Mouse (Mus musculus) midbrain, postnatal 0 days (tissue): Measurements from ENCODE around the gene H2-D1. TPM values are rescaled to one million over a fixed set of nuclear protein-coding genes. Genes with fewer than 3 reads are reported as not detected.

Experiments used
- ATAC-seq: fragments of 200-750 bp; cut with Nextera tagmentation; 2 replicates; pipeline ENCODE4 v1.8.0; 2017; ENCODE audit warnings: moderate number of reproducible peaks, mild to moderate bottlenecking, moderate TSS enrichment, moderate library complexity; ENCODE audit not compliant: low FRiP score
- DNase-seq: peaks from one replicate; pipeline ENCODE4 v3.0.0-alpha.2; 2015; ENCODE audit warnings: low spot score
- H3K27ac ChIP-seq: fragments of 300-500 bp; sonication (generic); 2 replicates; pipeline ENCODE4 v1.5.1; 2014; ENCODE audit warnings: low read depth, mild to moderate bottlenecking, low read length, mixed read lengths
- H3K27me3 ChIP-seq: fragments of 300-500 bp; sonication (generic); 2 replicates; pipeline ENCODE4 v1.6.1; 2014; ENCODE audit warnings: low read length, control low read depth, mixed read lengths; ENCODE audit not compliant: insufficient read depth
- H3K36me3 ChIP-seq: fragments of 300-500 bp; sonication (generic); 2 replicates; pipeline ENCODE4 v1.6.1; 2014; ENCODE audit warnings: low read length, control low read depth, mixed read lengths; ENCODE audit not compliant: insufficient read depth
- H3K4me1 ChIP-seq: fragments of 300-500 bp; sonication (generic); 2 replicates; pipeline ENCODE4 v1.6.1; 2014; ENCODE audit warnings: mild to moderate bottlenecking, control low read depth, antibody characterized with exemption, low read length, mixed read lengths; ENCODE audit not compliant: insufficient read depth
- H3K4me2 ChIP-seq: fragments of 300-500 bp; sonication (generic); 2 replicates; pipeline ENCODE4 v1.6.1; 2014; ENCODE audit warnings: low read depth, mild to moderate bottlenecking, low read length, mixed read lengths; ENCODE audit not compliant: poor library complexity, severe bottlenecking
- H3K4me3 ChIP-seq: fragments of 300-500 bp; sonication (generic); 2 replicates; pipeline ENCODE4 v1.5.1; 2014; ENCODE audit warnings: low read depth, mild to moderate bottlenecking, low read length, moderate library complexity
- H3K9ac ChIP-seq: fragments of 300-500 bp; sonication (generic); replicated peaks from 2 replicates; pipeline ENCODE4 v1.6.1; 2014; ENCODE audit warnings: mild to moderate bottlenecking, low read length, moderate library complexity, mixed read lengths; ENCODE audit not compliant: poor library complexity, severe bottlenecking
- H3K9me3 ChIP-seq: fragments of 300-500 bp; sonication (generic); 2 replicates; pipeline ENCODE4 v1.6.1; 2016; ENCODE audit warnings: low read length, control low read depth
- CTCF ChIP-seq: IDR thresholded peaks from 2 replicates; pipeline ENCODE4 v1.5.1; 2016; ENCODE audit warnings: antibody characterized with exemption, mild to moderate bottlenecking
- WGBS: fragments of 180-500 bp; shearing (Covaris S2); extraction: QIAGEN DNeasy Blood & Tissue Kit; methylation state at CpG from one replicate; pipeline ENCODE4 v1.1.7; 2014; 5-methylcytosine and 5-hydroxymethylcytosine counted together
- polyA plus RNA-seq: library from polyadenylated mRNA; unstranded; fragments of >200 nt; fragmentation: Nextera tagmentation; extraction: Ambion mirVana; gene quantifications from 2 replicates; pipeline ENCODE4 v1.2.1, GENCODE M21; 2015
- total RNA-seq: library from RNA; depleted of rRNA; stranded (reverse); fragments of >200 nt; gene quantifications from 2 replicates; pipeline ENCODE4 v1.2.3, GENCODE M21; 2014; rRNA removed

The H2-D1 gene
- total RNA-seq (75.4 and 78.0 TPM in 2 replicates), polyA plus RNA-seq (130 and 148 TPM in 2 replicates)

DNA sequence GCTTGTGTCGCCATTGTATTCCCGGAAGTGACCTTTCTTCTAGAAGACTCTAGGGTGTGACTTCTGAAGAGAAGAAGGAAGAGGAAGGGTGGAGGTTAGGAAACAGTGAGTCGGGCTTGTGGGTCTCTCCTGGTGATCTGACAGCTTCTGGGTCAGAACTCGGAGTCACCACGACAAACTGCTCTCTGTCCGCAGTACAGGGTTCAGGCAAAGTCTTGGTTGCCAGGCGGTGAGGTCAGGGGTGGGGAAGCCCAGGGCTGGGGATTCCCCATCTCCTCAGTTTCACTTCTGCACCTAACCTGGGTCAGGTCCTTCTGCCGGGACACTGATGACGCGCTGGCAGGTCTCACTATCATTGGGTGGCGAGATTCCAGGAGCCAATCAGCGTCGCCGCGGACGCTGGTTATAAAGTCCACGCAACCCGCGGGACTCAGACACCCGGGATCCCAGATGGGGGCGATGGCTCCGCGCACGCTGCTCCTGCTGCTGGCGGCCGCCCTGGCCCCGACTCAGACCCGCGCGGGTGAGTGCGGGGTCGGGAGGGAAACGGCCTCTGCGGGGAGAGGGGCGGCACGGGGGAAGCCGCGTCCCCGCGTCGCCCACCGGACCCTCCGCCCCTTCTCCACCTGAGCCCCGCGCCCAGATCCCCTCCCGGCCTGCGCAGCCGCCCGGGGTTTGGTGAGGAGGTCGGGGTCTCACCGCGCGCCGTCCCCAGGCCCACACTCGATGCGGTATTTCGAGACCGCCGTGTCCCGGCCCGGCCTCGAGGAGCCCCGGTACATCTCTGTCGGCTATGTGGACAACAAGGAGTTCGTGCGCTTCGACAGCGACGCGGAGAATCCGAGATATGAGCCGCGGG lies at the start of gene H2-D1:
Gene H2-D1, plus strand, starts transcription at position 67 of the 859 bp plus-strand sequence.
- H3K4me1 ChIP-seq: no peaks in the 10 kb centered on the region
- no peak within 1 kb of the TSS for H3K27ac ChIP-seq
- WGBS: under 1% methylated on average over 58 of the region's 73 CpGs
- H3K4me2 ChIP-seq: peak within 1 kb of the TSS; percentile 80
- ATAC-seq (peak; percentile 92), DNase-seq (peak; percentile 95)
- H3K36me3 ChIP-seq: no peaks in the 10 kb centered on the region
- H3K9ac ChIP-seq: peak within 1 kb of the TSS; percentile 64
- TF ChIP-seq CTCF: no peak
- H3K9me3 ChIP-seq: no peaks in the 10 kb centered on the region
- peak within 1 kb of the TSS; percentile 72 for H3K4me3 ChIP-seq
- H3K27me3 ChIP-seq: no peaks in the 10 kb centered on the region

DNA sequence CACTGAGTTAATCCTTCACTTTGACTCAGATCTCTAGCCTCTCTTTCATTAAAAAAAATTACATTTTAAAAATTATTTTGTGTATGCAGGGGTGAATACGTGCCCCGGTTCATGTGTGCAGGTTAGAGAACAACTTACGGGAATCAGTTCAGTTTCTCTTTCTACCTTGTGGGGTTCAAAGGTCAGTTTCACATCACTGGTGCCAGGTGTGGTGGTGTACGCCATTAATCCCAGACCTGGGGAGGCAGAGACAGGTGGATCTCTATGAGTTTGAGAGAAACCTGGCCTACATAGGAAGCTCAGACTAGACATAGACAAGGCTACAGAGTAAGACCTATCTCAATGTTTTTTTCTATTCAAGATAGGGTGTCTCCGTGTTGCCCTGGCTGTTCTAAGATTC lies 49.5 kb upstream of the H2-D1 start:
- H3K36me3 ChIP-seq: no peaks in the 10 kb centered on the region
- no peak overlapping the region for H3K9ac ChIP-seq
- no peaks in the 10 kb centered on the region for H3K9me3 ChIP-seq
- no peaks in the 10 kb centered on the region for H3K4me1 ChIP-seq
- WGBS: 94% methylated on average over 5 of the region's 5 CpGs
- H3K27ac ChIP-seq: no peak overlapping the region
- no peaks in the 10 kb centered on the region for H3K27me3 ChIP-seq
- ATAC-seq (no peak), DNase-seq (no peak)
- H3K4me3 ChIP-seq: no peak overlapping the region
- TF ChIP-seq CTCF: no peak
- H3K4me2 ChIP-seq: no peak overlapping the region

GRCm38 (mm10) chr17:35218516-35219193 lies 43.9 kb upstream of the H2-D1 start:
- WGBS: 86% methylated on average over 18 of the region's 18 CpGs
- Histone ChIP-seq H3K27ac (no peak overlapping the region; the same call in 1 of the 2 replicates), H3K27me3 (no peaks in the 10 kb centered on the region), H3K4me3 (no peak overlapping the region), H3K9me3 (no peaks in the 10 kb centered on the region), H3K9ac (no peak overlapping the region), H3K4me1 (no peaks in the 10 kb centered on the region), H3K4me2 (no peak overlapping the region; the same call in 1 of the 2 replicates), H3K36me3 (peaks cover 21% of the 10 kb centered on the region)
- TF ChIP-seq CTCF: no peak
- ATAC-seq (no peak), DNase-seq (no peak)

- Histone ChIP-seq H3K4me3 (no peak overlapping the region), H3K9me3 (no peaks in the 10 kb centered on the region), H3K4me2 (no peak overlapping the region), H3K27ac (no peak overlapping the region), H3K9ac (no peak overlapping the region), H3K4me1 (no peaks in the 10 kb centered on the region), H3K36me3 (peaks cover 21% of the 10 kb centered on the region), H3K27me3 (no peaks in the 10 kb centered on the region)
- no peak for TF ChIP-seq CTCF
- whole genome bisulfite sequencing: 90% methylated on average over 6 of the region's 6 CpGs
- no peak for DNase-seq
- ATAC-seq: no peak
These were observed 42.9 kb upstream of the H2-D1 start for GRCm38 (mm10) chr17:35219601-35220041.

- Histone ChIP-seq H3K27ac (no peak within 1 kb of the TSS), H3K27me3 (no peaks in the 10 kb centered on the region), H3K4me1 (no peaks in the 10 kb centered on the region), H3K36me3 (peaks cover 21% of the 10 kb centered on the region), H3K4me3 (no peak within 1 kb of the TSS), H3K9me3 (no peaks in the 10 kb centered on the region), H3K4me2 (no peak within 1 kb of the TSS), H3K9ac (no peak within 1 kb of the TSS)
- no peak for DNase-seq
- ATAC-seq: no peak
- TF ChIP-seq CTCF: no peak
- WGBS: 76% methylated on average over 28 of the region's 28 CpGs
These were observed 42.2 kb upstream of the H2-D1 start, which contains the start of gene Gm16181 for GRCm38 (mm10) chr17:35220156-35220952. Gm16181 (plus strand) TSS chr17:35220834.
